Mouse (Mus musculus) neutrophil, adult 5-6 weeks (primary cell): ENCODE measurements around the gene Dcaf5. TPM values are rescaled to one million over a fixed set of nuclear protein-coding genes. Genes with fewer than 3 reads are reported as not detected.
"Not testable (repeated sequence)": the region's sequence is repeated elsewhere in the genome, so short reads cannot be mapped to it uniquely, and the experiment has no call there.

ENCODE experiments used
- ATAC-seq: fragments of 151-379, 151-347 bp; 2 replicates; pipeline ENCODE4 v1.8.0; 2017; ENCODE audit warnings: mild to moderate bottlenecking, moderate TSS enrichment; ENCODE audit not compliant: insufficient number of reproducible peaks, poor library complexity, low FRiP score, severe bottlenecking; ENCODE audit errors: extremely low read depth
- total RNA-seq: library from RNA; stranded (forward); fragments of 200-1000 nt; gene quantifications from 2 replicates; pipeline ENCODE4 v1.2.3, GENCODE M21; 2017

Gene Dcaf5
- 41.5 and 45.7 TPM in 2 replicates for total RNA-seq

- ATAC-seq = peak; percentile 82
These were observed at the start of gene Dcaf5 for GRCm38 (mm10) chr12:80436336-80436976. Gene Dcaf5, minus strand, starts transcription at chr12:80436601.

DNA sequence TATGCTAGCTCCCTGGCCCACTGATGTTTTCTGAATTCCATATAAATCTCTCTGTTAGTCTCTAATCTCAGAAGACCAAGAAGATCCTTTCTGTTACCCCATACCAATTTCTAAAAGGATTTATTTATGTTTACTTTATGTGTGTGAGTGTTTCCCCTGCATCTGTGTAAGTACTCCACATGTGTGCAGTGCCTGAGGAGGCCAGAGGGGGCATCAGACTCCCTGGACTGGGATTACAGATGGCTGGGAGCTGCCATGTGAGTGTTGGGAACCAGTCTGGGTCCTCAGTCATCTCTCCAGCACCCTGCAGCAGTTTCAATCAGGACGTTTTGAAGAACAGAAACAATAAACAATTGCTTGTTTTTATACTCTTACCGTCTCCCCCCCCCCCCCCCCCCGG lies 47.0 kb upstream of the Dcaf5 start:
- no peak for ATAC-seq

DNA sequence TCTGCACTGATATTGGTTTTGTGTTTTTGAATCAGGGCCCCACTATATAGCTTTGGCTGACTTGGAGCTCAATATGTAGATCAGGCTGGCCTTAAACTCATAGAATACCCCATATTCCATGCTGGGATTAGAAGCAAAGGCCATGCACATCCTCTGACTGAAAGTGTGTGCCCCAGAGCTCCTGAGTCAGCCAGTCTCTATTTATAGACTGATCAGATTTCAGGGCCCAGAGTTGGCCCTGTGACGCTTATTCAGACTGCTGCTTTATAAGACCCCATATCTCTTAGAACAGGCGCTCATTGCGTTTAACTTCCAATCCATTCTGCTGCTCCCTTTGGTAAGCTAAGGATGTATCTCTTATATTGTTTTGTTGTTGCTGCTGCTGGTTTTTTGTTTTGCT lies 43.6 kb upstream of the Dcaf5 start:
- ATAC-seq = no peak

DNA sequence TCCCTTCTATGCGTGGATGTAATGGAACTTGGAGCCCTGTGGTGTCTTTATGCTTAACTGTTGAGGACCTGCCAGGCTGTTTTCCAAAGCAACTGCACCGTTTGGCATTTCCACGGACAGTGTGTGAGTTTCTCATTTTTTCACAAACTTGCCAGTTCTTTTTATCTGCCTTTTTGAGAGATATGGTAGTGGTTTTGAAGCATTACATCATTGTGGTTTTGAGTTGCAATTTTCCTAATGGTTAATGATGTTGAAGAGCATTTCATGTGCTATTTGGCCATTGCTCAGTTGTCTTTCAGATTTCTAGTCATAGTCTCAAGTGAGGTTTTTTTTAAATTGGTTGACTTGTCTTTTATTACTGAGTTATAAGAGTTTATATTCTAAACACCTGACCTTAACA lies 37.3 kb upstream of the Dcaf5 start:
- no peak for ATAC-seq

DNA sequence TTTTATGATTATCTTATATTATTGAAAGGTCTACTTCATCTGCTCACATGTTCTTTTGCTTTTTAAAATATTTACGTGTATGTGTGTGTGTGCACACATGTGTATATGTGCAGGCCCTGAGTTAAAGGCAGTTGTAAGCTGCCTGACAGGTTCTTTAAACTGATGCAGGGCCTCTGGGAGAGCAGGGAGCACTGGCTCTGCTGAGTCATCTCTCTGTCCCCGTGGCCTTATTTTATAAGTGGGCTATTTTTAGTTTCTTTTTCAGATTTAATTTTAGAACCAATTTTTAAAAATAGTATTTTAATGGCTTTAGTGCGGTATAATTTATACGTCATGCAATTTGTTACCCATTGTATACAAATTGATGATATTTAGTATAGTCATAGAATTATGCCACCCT lies 35.5 kb upstream of the Dcaf5 start:
- no peak for ATAC-seq

DNA sequence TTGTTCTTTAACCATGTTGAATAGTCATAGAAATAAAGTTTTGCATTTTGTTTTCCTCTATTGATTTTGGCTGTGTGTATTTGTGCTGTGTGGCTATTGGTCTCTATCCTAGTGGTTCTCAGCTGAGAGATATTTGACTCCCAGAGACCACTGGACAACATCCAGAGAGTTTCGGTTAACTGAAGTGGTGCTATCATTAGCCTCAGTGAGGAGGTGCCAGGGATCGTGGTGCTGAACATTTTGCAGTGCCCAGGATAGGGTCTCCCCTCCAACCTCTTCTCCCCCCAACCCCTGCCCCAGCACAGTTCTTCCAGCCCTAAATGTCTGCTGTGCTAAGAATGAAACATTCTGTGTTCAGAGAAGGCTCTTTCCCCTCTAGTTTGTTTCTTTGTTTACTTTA lies 33.8 kb upstream of the Dcaf5 start:
- ATAC-seq = no peak

DNA sequence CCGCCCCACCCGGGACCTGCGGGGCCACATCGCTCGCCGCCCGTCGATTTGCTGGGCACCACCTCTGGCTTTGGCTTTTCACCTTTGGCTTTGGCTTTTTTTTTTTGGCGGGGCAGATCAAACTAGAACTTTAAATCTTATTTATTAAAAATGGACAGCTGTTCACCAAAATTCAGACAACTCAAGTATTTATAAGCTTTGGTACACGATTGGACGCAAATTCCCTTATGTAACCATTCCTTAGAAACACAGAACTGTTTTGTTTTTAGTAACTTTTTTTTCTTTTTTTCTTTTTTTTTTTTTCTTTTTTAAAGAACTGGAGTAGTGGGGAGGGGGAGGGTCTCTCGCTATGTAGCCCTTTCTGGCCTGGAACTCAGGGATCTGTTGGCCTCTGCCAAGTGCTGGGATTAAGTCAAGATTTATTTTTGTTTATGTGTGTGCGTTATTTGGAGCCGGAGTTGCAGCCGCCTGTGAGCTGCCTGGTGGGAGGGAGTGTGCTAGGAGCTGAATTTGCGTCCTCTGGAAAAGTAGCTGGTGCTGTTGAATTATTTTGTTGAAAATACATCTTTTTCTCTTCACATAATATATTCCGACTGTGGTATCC lies 27.4 kb upstream of the Dcaf5 start:
- no peak for ATAC-seq

GRCm38 (mm10) chr12:80462942-80463651 lies 26.7 kb upstream of the Dcaf5 start, which contains the start of gene Exd2:
Gene Exd2, plus strand, starts transcription at chr12:80463095.
- peak; percentile 98 for ATAC-seq

- not testable (repeated sequence) for ATAC-seq
These were observed 26.0 kb upstream of the Dcaf5 start for GRCm38 (mm10) chr12:80462292-80462896.

GRCm38 (mm10) chr12:80458033-80458432 lies 21.6 kb upstream of the Dcaf5 start:
- ATAC-seq = no peak

DNA sequence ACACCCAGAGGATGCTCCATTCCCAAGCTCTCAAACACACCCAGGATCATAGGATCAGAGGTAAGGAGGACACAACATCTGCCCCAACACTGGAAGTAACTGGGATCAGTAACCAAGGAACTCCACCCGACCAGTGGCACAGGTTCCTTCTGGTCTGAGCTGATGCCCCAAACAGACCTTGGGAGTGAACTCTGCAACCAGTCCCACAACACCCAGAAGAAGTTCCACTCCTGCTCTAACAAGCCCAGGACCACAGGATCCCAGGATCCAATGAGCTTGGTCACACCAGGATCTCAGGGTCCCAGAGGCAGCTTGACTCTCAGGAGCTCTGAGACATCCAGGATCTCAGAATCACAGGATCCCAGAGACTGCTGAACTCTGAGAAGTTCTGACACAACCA lies 17.1 kb upstream of the Dcaf5 start:
- ATAC-seq = no peak

- no peak for ATAC-seq
These were observed 8.2 kb upstream of the Dcaf5 start for GRCm38 (mm10) chr12:80444525-80445109.

DNA sequence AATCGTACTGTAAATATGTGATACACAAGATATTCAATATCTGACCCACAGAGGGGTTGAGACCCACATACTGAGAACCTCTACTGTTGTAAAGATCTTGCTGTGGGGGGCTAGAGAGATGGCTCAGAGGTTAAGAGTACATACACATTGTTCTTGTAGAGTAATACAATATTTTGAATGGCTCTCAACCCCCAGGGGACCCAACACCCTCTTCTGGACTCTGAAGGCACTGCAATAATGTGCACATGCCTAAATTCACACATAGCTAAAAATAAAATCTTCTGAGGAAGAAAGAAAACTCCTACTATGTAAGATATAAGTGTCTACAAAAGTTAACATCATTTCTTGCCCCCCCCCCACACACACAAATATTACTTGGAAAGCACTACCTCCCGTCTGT lies 4.6 kb upstream of the Dcaf5 start:
- ATAC-seq = peak; percentile 31; the same call in 1 of the 2 replicates

GRCm38 (mm10) chr12:80437051-80437675 lies 762 bp upstream of the Dcaf5 start:
- ATAC-seq = no peak

GRCm38 (mm10) chr12:80435887-80436286 lies 514 bp downstream of the Dcaf5 start:
- no peak for ATAC-seq

GRCm38 (mm10) chr12:80434961-80435691 lies 1.3 kb downstream of the Dcaf5 start:
- peak; percentile 65 for ATAC-seq

DNA sequence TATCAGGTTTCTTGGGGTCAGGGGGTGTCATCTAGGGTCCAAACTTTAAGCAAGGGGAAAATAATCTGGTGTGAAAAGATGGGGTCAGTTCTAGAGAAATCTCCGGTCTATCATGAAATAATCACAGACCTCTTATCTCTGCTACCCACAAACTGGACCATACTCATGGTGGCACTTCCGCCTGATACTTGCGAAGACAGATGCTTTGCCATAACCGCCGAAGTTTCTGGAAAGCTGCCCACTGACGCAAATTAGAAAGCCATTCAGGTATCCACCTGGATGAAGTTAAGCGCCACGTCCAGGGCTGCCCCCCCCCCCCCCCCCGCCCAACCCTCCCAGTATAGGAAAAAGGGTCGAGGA lies 1.8 kb downstream of the Dcaf5 start:
- ATAC-seq = no peak

- no peak for ATAC-seq
These were observed 3.1 kb downstream of the Dcaf5 start for GRCm38 (mm10) chr12:80433266-80433665.
